Mouse (Mus musculus): ENCODE results near the gene Nanos3.

Nanos3 gene

GRCm38 (mm10) chr8:84127202-84127901 is 57.7 kb downstream of the Nanos3 start:
- DNase-seq (ENCODE audit: low read depth, low spot score) = no peak

DNA sequence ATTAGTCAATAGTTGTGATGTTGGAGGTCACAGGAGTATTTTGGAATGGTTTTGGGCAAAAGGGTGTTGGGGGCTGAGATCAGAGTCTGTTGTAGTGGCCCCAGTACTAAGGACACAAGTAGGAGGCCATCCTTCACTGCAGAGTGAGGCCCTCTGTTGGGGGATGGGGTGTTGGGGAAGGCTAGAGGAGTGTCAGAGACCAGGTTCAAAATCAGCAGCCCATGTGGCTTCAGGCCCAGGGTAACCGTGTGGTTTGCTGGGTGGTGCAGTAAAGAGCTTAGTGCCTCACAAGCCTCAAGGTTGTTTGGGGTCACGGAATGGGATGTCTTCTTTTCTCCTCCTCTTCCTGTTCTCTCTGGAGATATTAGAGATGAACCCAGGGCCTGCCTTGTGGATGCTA is 58.3 kb downstream of the Nanos3 start:
- DNase-seq (ENCODE audit: low read depth, low spot score) = no peak

GRCm38 (mm10) chr8:84125656-84126055 is 59.4 kb downstream of the Nanos3 start, which contains the start of gene Podnl1:
Gene Podnl1, plus strand, starts transcription at chr8:84125989.
- no peak for DNase-seq (ENCODE audit: low read depth, low spot score)

Data from brain, adult 2 months (tissue).